Mouse (Mus musculus) liver, embryonic 14.5 days (tissue): ENCODE results near the gene Fam168a. TPM values are rescaled to one million over a fixed set of nuclear protein-coding genes. Genes with fewer than 3 reads are reported as not detected.
A peak's percentile ranks its signal among the peaks of the same experiment; 100 is the strongest.

ENCODE experiments used
- ATAC-seq: fragments of 200-750 bp; cut with Nextera tagmentation; 2 replicates; pipeline ENCODE4 v1.8.0; 2017; ENCODE audit warnings: moderate number of reproducible peaks, mild to moderate bottlenecking, moderate library complexity; ENCODE audit not compliant: insufficient read depth
- DNase-seq, 3 experiments: peaks; one replicate each; pipeline ENCODE4 v3.0.0-alpha.2; 2012 to 2013; ENCODE audit warnings: low read depth in 3 of 3, low spot score in 3 of 3
- H3K27ac ChIP-seq: fragments of 300-500 bp; sonication (generic); 2 replicates; pipeline ENCODE4 v1.5.1; 2014; ENCODE audit warnings: moderate library complexity, mild to moderate bottlenecking, control low read depth, inconsistent platforms
- H3K27me3 ChIP-seq: fragments of 300-500 bp; sonication (generic); 2 replicates; pipeline ENCODE4 v1.6.1; 2014; ENCODE audit warnings: mild to moderate bottlenecking, low read length, moderate library complexity; ENCODE audit not compliant: control insufficient read depth, insufficient read depth
- H3K36me3 ChIP-seq: fragments of 300-500 bp; sonication (generic); replicated peaks from 2 replicates; pipeline ENCODE4 v1.6.1; 2014; ENCODE audit warnings: low read depth; ENCODE audit not compliant: control insufficient read depth, insufficient read depth
- H3K4me1 ChIP-seq, 2 experiments: fragments of 200-500 bp in 1 of 2; fragments of 300-500 bp in 1 of 2; sonication (generic) in 1 of 2; replicated peaks; 2 replicates each; pipeline ENCODE4 v1.6.1; 2012 to 2014; ENCODE audit warnings: antibody characterized with exemption in 1 of 2, inconsistent platforms in 1 of 2, low read length in 1 of 2; ENCODE audit not compliant: control insufficient read depth in 2 of 2, insufficient read depth in 2 of 2
- H3K4me2 ChIP-seq: fragments of 300-500 bp; sonication (generic); 2 replicates; pipeline ENCODE4 v1.6.1; 2014; ENCODE audit warnings: low read depth, mild to moderate bottlenecking, control low read depth, moderate library complexity
- H3K4me3 ChIP-seq, 2 experiments: fragments of 200-500 bp in 1 of 2; fragments of 300-500 bp in 1 of 2; sonication (generic) in 1 of 2; 2 replicates each; pipeline ENCODE4 v1.5.1; 2012 to 2014; ENCODE audit warnings: low read depth in 2 of 2, low read length in 2 of 2, mild to moderate bottlenecking in 2 of 2, control low read depth in 1 of 2, inconsistent platforms in 1 of 2, moderate library complexity in 1 of 2; ENCODE audit not compliant: insufficient read depth in 1 of 2
- H3K9ac ChIP-seq: fragments of 300-500 bp; sonication (generic); replicated peaks from 2 replicates; pipeline ENCODE4 v1.6.1; 2014; ENCODE audit warnings: mild to moderate bottlenecking, control low read depth, moderate library complexity
- H3K9me3 ChIP-seq: fragments of 300-500 bp; sonication (generic); 2 replicates; pipeline ENCODE4 v1.6.1; 2016; ENCODE audit warnings: low read length, mixed read lengths; ENCODE audit not compliant: control insufficient read depth
- CTCF ChIP-seq: IDR thresholded peaks from 2 replicates; pipeline ENCODE4 v1.5.1; 2016; ENCODE audit warnings: antibody characterized with exemption, low read depth, control low read depth
- EP300 ChIP-seq: IDR thresholded peaks from 2 replicates; pipeline ENCODE4 v1.6.1; 2016; ENCODE audit warnings: antibody characterized with exemption, low read depth
- WGBS: fragments of 180-500 bp; shearing (Covaris S2); extraction: QIAGEN DNeasy Blood & Tissue Kit; methylation state at CpG from one replicate; pipeline ENCODE4 v1.1.7; 2014; ENCODE audit not compliant: insufficient replicate concordance; 5-methylcytosine and 5-hydroxymethylcytosine counted together
- polyA plus RNA-seq, 2 experiments: library from polyadenylated mRNA; depleted of rRNA in 1 of 2; stranded (reverse) in 1 of 2; unstranded in 1 of 2; fragments of >200 nt; fragmentation: Nextera tagmentation in 1 of 2; extraction: Ambion mirVana in 1 of 2; gene quantifications; 2 replicates each; pipeline versions ENCODE4 v1.2.1 to v1.2.3; 2012 to 2014

Fam168a gene
- polyA plus RNA-seq, 2 experiments, result 4.1 to 4.4 TPM

DNA sequence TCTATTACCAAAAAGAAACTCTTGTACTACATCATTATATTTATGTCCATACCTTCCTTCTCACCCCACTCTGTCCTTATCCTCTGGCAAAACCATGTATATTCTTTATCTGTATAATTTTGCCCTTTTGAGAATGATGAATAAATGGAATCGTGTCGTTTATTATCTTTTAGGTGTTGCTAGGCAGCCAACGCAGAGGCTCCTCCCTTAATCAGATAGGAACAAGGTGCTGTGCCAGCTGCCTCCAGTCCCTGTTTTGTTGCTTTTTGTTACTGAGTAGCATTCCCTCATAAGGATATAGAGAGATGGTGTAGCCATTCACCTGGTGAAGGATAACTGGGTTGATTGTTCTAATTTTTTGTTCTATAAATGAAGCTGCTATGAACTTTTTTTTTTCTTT lies 29.7 kb downstream of the Fam168a start:
- Histone ChIP-seq H3K9ac (no peak overlapping the region), H3K27ac (no peak overlapping the region), H3K36me3 (no peaks in the 10 kb centered on the region), H3K4me2 (no peak overlapping the region), H3K4me1 (peaks cover 7 to 10% of the 10 kb centered on the region in 2 experiments), H3K4me3 (no peak overlapping the region), H3K9me3 (no peaks in the 10 kb centered on the region), H3K27me3 (no peaks in the 10 kb centered on the region)
- DNase-seq (peak; percentile 14 to 36 (median 19)), ATAC-seq (no peak)
- 19% methylated on average over 3 of the region's 3 CpGs for WGBS
- no peak for TF ChIP-seq CTCF
- TF ChIP-seq EP300, result no peak

DNA sequence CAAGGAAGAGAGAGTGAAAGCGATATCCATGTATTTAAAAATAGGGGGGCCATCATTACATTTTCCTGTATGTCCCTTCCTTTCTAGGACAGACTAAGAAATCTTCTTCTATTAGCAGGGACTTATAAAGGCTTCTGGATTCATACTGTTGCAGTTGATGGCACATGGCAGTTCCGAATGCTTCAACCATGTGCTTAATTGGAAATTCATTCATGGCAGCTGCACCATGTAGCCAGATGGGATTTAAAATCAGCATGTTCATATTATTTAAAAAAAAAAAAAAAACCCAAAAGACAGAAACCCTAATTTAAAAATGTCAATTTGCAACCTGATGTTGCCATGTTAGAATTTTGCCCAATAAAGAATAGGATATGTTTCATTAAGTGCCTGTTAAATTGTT lies 37.9 kb downstream of the Fam168a start:
- no peaks in the 10 kb centered on the region for H3K9me3 ChIP-seq
- no peaks in the 10 kb centered on the region for H3K36me3 ChIP-seq
- H3K27me3 ChIP-seq, result no peaks in the 10 kb centered on the region
- no peak for DNase-seq
- no peak overlapping the region for H3K4me3 ChIP-seq
- H3K9ac ChIP-seq, result no peak overlapping the region
- no peak overlapping the region for H3K27ac ChIP-seq
- TF ChIP-seq EP300 (no peak), CTCF (no peak)
- no peak for ATAC-seq
- WGBS, result 75% methylated on average over 2 of the region's 2 CpGs
- H3K4me1 ChIP-seq, result no peaks in the 10 kb centered on the region; a peak in 1 of 4 replicates
- H3K4me2 ChIP-seq, result no peak overlapping the region

DNA sequence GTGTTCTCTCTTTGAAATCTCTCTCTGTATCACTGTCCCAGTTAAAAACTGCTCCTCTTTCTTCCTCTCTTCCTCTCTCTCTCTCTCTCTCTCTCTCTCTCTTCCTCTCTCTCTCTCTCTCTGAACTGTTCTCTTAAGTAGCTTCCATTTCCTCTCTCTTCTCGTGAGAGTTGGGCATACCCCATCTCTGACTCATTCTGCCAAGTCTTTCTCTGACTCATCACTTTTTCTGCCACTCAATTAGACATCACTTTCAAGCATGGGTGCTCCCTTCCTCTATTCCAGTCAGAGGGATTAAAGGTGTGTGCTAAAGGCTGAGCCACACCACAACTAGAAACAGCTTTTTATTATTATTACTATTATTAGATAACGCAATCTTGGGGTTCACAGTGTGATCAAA lies 43.7 kb downstream of the Fam168a start:
- Histone ChIP-seq H3K9ac (no peak overlapping the region), H3K4me1 (no peaks in the 10 kb centered on the region), H3K36me3 (no peaks in the 10 kb centered on the region), H3K27ac (no peak overlapping the region), H3K27me3 (no peaks in the 10 kb centered on the region), H3K4me2 (no peak overlapping the region), H3K9me3 (no peaks in the 10 kb centered on the region), H3K4me3 (no peak overlapping the region)
- no peak for DNase-seq
- WGBS, result 46% methylated on average over 2 of the region's 2 CpGs
- no peak for ATAC-seq
- TF ChIP-seq CTCF (no peak), EP300 (no peak)

DNA sequence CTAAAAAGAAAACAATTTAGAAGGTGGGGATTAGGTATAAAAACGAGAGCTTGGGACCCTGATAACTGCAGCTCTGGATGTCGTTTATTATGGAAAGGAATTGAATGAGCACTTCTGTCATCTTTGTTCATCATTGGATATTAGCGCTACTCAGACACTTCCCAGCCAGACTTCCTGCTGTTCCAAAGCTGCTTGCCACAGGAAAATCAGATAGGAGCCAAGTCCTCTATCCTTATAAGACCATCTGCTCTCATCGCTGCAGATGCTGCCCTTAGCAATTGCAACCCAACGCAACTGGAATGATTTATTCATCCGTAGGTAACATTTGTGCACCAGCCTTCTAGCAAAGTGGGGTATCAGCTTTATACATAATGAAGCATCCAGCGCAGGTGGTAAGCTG lies 52.3 kb downstream of the Fam168a start:
- no peak for ATAC-seq
- H3K4me3 ChIP-seq, result no peak overlapping the region

DNA sequence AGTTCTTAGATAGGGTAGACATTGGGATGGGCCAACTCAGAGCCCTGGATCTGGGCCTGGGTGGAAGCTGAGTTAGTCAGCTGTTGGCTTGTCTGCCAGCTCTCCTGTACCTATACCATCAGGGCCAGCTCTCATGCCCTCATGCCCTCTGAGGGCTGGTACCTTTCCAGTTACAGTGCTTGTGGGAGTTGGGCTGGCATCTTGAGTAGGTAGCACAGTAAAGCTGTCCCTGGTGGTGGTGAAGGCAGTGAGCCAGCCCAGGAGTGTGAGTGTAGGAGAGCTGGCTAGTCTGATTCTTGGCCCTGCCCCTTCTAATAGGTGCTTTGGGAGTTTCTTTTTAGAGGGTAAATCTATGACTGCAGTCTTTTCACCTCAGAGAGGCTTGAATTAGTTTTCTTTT lies 56.3 kb downstream of the Fam168a start:
- Histone ChIP-seq H3K4me1 (no peaks in the 10 kb centered on the region), H3K9me3 (no peaks in the 10 kb centered on the region), H3K27ac (no peak overlapping the region), H3K27me3 (no peaks in the 10 kb centered on the region), H3K4me2 (no peak overlapping the region), H3K9ac (no peak overlapping the region), H3K4me3 (no peak overlapping the region), H3K36me3 (no peaks in the 10 kb centered on the region)
- ATAC-seq, result no peak
- no peak for DNase-seq
- no peak for TF ChIP-seq EP300
- TF ChIP-seq CTCF, result no peak

More for the DNA sequence above, 52.3 kb downstream of the Fam168a start:
- Histone ChIP-seq H3K9ac (no peak overlapping the region), H3K27me3 (no peaks in the 10 kb centered on the region), H3K9me3 (no peaks in the 10 kb centered on the region), H3K27ac (no peak overlapping the region), H3K4me1 (no peaks in the 10 kb centered on the region), H3K36me3 (no peaks in the 10 kb centered on the region), H3K4me2 (no peak overlapping the region)
- no peak for DNase-seq
- 71% methylated on average over 7 of the region's 7 CpGs for WGBS
- no peak for TF ChIP-seq CTCF
- no peak for TF ChIP-seq EP300

DNA sequence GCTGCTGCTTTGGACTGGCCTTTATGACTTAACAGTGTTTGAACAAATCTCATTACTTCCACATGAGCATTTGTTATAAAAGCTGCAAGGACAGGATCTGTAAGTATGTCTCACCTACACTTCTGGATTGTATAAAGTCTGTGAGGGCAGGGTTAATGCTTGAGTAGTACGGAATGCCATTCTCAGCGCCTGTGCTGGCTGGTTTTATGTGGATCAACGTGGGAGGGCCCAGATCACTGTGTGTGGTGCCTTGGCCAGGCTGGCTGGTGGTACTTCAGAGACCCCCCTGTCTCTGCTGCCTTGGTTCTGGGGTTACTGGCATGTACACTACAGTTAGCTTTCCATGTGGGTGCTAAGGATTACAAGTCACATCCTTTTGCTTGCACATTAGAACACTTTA lies 61.1 kb downstream of the Fam168a start:
- Histone ChIP-seq H3K27ac (no peak overlapping the region), H3K9me3 (no peaks in the 10 kb centered on the region), H3K4me1 (peaks cover 2% of the 10 kb centered on the region in 2 experiments; a peak in 2 of 4 replicates), H3K4me2 (no peak overlapping the region), H3K4me3 (no peak overlapping the region), H3K27me3 (no peaks in the 10 kb centered on the region), H3K9ac (no peak overlapping the region), H3K36me3 (no peaks in the 10 kb centered on the region)
- TF ChIP-seq CTCF (no peak), EP300 (no peak)
- DNase-seq, result no peak
- no peak for ATAC-seq
- 69% methylated on average over 3 of the region's 3 CpGs for WGBS
